Mouse (Mus musculus) MEL (cell line): ENCODE measurements around the gene Crim1. TPM values are rescaled to one million over a fixed set of nuclear protein-coding genes. Genes with fewer than 3 reads are reported as not detected.

Source experiments
- DNase-seq: peaks from one replicate; pipeline ENCODE4 v3.0.0; 2011; ENCODE audit warnings: low read depth, low spot score
- H3K27ac ChIP-seq: 2 replicates; pipeline ENCODE4 v1.5.1; 2012; ENCODE audit warnings: low read depth, mild to moderate bottlenecking, control low read depth, low read length, moderate library complexity; ENCODE audit not compliant: control insufficient read depth
- H3K27me3 ChIP-seq, 2 experiments: fragments of 150-350 bp in 1 of 2; sonication (generic) in 1 of 2; 2 replicates each; pipeline ENCODE4 v1.6.1; 2012; ENCODE audit warnings: low read length in 2 of 2, mild to moderate bottlenecking in 2 of 2, improper control_type of control experiment in 1 of 2, moderate library complexity in 1 of 2; ENCODE audit not compliant: insufficient read depth in 2 of 2, control insufficient read depth in 1 of 2
- H3K36me3 ChIP-seq, 2 experiments: 2 replicates each; pipeline ENCODE4 v1.6.1; 2012 to 2014; ENCODE audit warnings: low read length in 2 of 2, improper control_type of control experiment in 1 of 2, inconsistent platforms in 1 of 2, mild to moderate bottlenecking in 1 of 2; ENCODE audit not compliant: insufficient read depth in 2 of 2, control insufficient read depth in 1 of 2
- H3K4me1 ChIP-seq, 2 experiments: fragments of 150-350 bp in 1 of 2; sonication (generic) in 1 of 2; 2 replicates each; pipeline ENCODE4 v1.6.1; 2012; ENCODE audit warnings: low read length in 2 of 2, improper control_type of control experiment in 1 of 2, mild to moderate bottlenecking in 1 of 2; ENCODE audit not compliant: insufficient read depth in 2 of 2, control insufficient read depth in 1 of 2
- H3K4me3 ChIP-seq, 2 experiments: fragments of 150-350 bp in 1 of 2; sonication (generic) in 1 of 2; 2 replicates each; pipeline ENCODE4 v1.5.1; 2012; ENCODE audit warnings: low read depth in 2 of 2, low read length in 2 of 2, mild to moderate bottlenecking in 2 of 2, moderate library complexity in 2 of 2, control low read depth in 1 of 2, improper control_type of control experiment in 1 of 2; ENCODE audit not compliant: control insufficient read depth in 1 of 2, insufficient read depth in 1 of 2
- H3K79me2 ChIP-seq: 2 replicates; pipeline ENCODE4 v1.6.1; 2012; ENCODE audit warnings: mild to moderate bottlenecking, low read length, moderate library complexity; ENCODE audit not compliant: control insufficient read depth, poor library complexity, insufficient read depth
- H3K9ac ChIP-seq: 2 replicates; pipeline ENCODE4 v1.6.1; 2012; ENCODE audit warnings: low read depth, mild to moderate bottlenecking, control low read depth, low read length, moderate library complexity; ENCODE audit not compliant: control insufficient read depth, poor library complexity, severe bottlenecking
- H3K9me3 ChIP-seq: fragments of 150-350 bp; sonication (generic); replicated peaks from 2 replicates; pipeline ENCODE4 v1.6.1; 2012; ENCODE audit warnings: mild to moderate bottlenecking, low read length, improper control_type of control experiment, moderate library complexity; ENCODE audit not compliant: insufficient read depth
- CHD2 ChIP-seq: IDR thresholded peaks from 2 replicates; pipeline ENCODE4 v1.6.1; 2011; ENCODE audit warnings: low read length, improper control_type of control experiment
- CTCF ChIP-seq, 3 experiments: IDR thresholded peaks in 2 of 3; conservative IDR thresholded peaks in 1 of 3; 2 replicates each; pipeline ENCODE4 v1.5.1; 2011 to 2012; ENCODE audit warnings: low read length in 3 of 3, low read depth in 2 of 3, mild to moderate bottlenecking in 2 of 3, improper control_type of control experiment in 1 of 3, inconsistent platforms in 1 of 3, mixed read lengths in 1 of 3, moderate library complexity in 1 of 3; ENCODE audit not compliant: control insufficient read depth in 1 of 3, insufficient read depth in 1 of 3, poor library complexity in 1 of 3, severe bottlenecking in 1 of 3
- ELF1 ChIP-seq: IDR thresholded peaks from 2 replicates; pipeline ENCODE4 v1.6.1; 2014; ENCODE audit warnings: low read depth, mild to moderate bottlenecking, inconsistent platforms, low read length, improper control_type of control experiment, moderate library complexity
- EP300 ChIP-seq, 2 experiments: IDR thresholded peaks; 2 replicates each; pipeline ENCODE4 v1.6.1; 2011; ENCODE audit warnings: improper control_type of control experiment in 2 of 2, low read length in 2 of 2, low read depth in 1 of 2, mild to moderate bottlenecking in 1 of 2
- GABPA ChIP-seq: IDR thresholded peaks from 2 replicates; pipeline ENCODE4 v1.6.1; 2012; ENCODE audit warnings: low read depth, mild to moderate bottlenecking, inconsistent platforms, low read length, improper control_type of control experiment, moderate library complexity
- GATA1 ChIP-seq: IDR thresholded peaks from 2 replicates; pipeline ENCODE4 v1.6.1; 2011; ENCODE audit warnings: low read depth, low read length, improper control_type of control experiment
- HCFC1 ChIP-seq: IDR thresholded peaks from 2 replicates; pipeline ENCODE4 v1.6.1; 2012; ENCODE audit warnings: low read depth, mild to moderate bottlenecking, inconsistent platforms, low read length, improper control_type of control experiment, moderate library complexity
- KAT2A ChIP-seq: conservative IDR thresholded peaks from 2 replicates; pipeline ENCODE4 v1.6.1; 2012; ENCODE audit warnings: low read depth, low read length, improper control_type of control experiment, inconsistent platforms
- MAX ChIP-seq: IDR thresholded peaks from 2 replicates; pipeline ENCODE4 v1.6.1; 2011; ENCODE audit warnings: low read length, improper control_type of control experiment
- MAZ ChIP-seq: IDR thresholded peaks from 2 replicates; pipeline ENCODE4 v1.6.1; 2012; ENCODE audit warnings: low read depth, mild to moderate bottlenecking, inconsistent platforms, low read length, improper control_type of control experiment
- NRF1 ChIP-seq: IDR thresholded peaks from 2 replicates; pipeline ENCODE4 v1.6.1; 2014; ENCODE audit warnings: low read depth, mild to moderate bottlenecking, inconsistent platforms, low read length, improper control_type of control experiment, moderate library complexity; ENCODE audit not compliant: poor library complexity, insufficient read depth, severe bottlenecking
- POLR2AphosphoS2 ChIP-seq: IDR thresholded peaks from 2 replicates; pipeline ENCODE4 v1.6.1; 2011; ENCODE audit warnings: low read length, improper control_type of control experiment
- POLR2AphosphoS5 ChIP-seq: IDR thresholded peaks from 2 replicates; pipeline ENCODE4 v1.6.1; 2012; ENCODE audit warnings: low read depth, borderline replicate concordance, mild to moderate bottlenecking, inconsistent platforms, low read length, moderate library complexity, mixed read lengths
- RAD21 ChIP-seq: IDR thresholded peaks from 2 replicates; pipeline ENCODE4 v1.6.1; 2011; ENCODE audit warnings: mild to moderate bottlenecking, low read depth, low read length, improper control_type of control experiment
- TBP ChIP-seq: IDR thresholded peaks from 2 replicates; pipeline ENCODE4 v1.8.0; 2011; ENCODE audit warnings: low read depth, low read length, improper control_type of control experiment
- TCF12 ChIP-seq: IDR thresholded peaks from 2 replicates; pipeline ENCODE4 v1.6.1; 2014; ENCODE audit warnings: low read depth, mild to moderate bottlenecking, inconsistent platforms, low read length, improper control_type of control experiment, moderate library complexity
- UBTF ChIP-seq: IDR thresholded peaks from 2 replicates; pipeline ENCODE4 v1.6.1; 2012; ENCODE audit warnings: low read depth, mild to moderate bottlenecking, inconsistent platforms, low read length, improper control_type of control experiment, moderate library complexity, borderline replicate concordance; ENCODE audit not compliant: insufficient read depth
- ZMIZ1 ChIP-seq: IDR thresholded peaks from 2 replicates; pipeline ENCODE4 v1.6.1; 2012; ENCODE audit warnings: low read depth, mild to moderate bottlenecking, inconsistent platforms, low read length, improper control_type of control experiment, moderate library complexity
- ZNF384 ChIP-seq: IDR thresholded peaks from 2 replicates; pipeline ENCODE4 v1.6.1; 2012; ENCODE audit warnings: low read depth, mild to moderate bottlenecking, inconsistent platforms, low read length, improper control_type of control experiment
- polyA plus RNA-seq, 2 experiments: library from polyadenylated mRNA; stranded (reverse) in 1 of 2; unstranded in 1 of 2; fragments of >175 nt in 1 of 2; fragments of >200 nt in 1 of 2; gene quantifications; 2 replicates each; pipeline versions ENCODE4 v1.2.1 to v1.2.4; 2012; ENCODE audit warnings: low replicate concordance in 2 of 2, low read depth in 1 of 2; ENCODE audit not compliant: insufficient read length in 2 of 2, insufficient read depth in 1 of 2, missing spikeins in 1 of 2
- total RNA-seq: library from RNA; depleted of rRNA; stranded (reverse); fragments of 300-350 nt; gene quantifications from 2 replicates; pipeline ENCODE4 v1.2.3, GENCODE M21; 2012

Crim1 gene
- total and polyA plus RNA-seq, 3 experiments = not detected

GRCm38 (mm10) chr17:78292827-78293488 is 92.9 kb downstream of the Crim1 start:
- DNase-seq = no peak
- no peaks in the 10 kb centered on the region for H3K36me3 ChIP-seq
- no peaks in the 10 kb centered on the region for H3K27me3 ChIP-seq
- TF ChIP-seq MAZ (no peak), TCF12 (no peak), ZMIZ1 (no peak), KAT2A (no peak), TBP (no peak), NRF1 (no peak), UBTF (no peak)
- TF ChIP-seq, all 39 proteins: peak for 0
- no peaks in the 10 kb centered on the region for H3K4me1 ChIP-seq
- no peaks in the 10 kb centered on the region for H3K79me2 ChIP-seq
- H3K4me3 ChIP-seq = no peak overlapping the region
- no peaks in the 10 kb centered on the region for H3K9me3 ChIP-seq
- H3K27ac ChIP-seq = no peak overlapping the region
- no peak overlapping the region for H3K9ac ChIP-seq

- Histone ChIP-seq H3K4me3 (no peak overlapping the region), H3K27me3 (no peaks in the 10 kb centered on the region), H3K9me3 (no peaks in the 10 kb centered on the region), H3K79me2 (no peaks in the 10 kb centered on the region), H3K36me3 (peaks cover 0 to 2% of the 10 kb centered on the region in 2 experiments; a peak in 2 of 4 replicates), H3K4me1 (peaks cover 0 to 11% of the 10 kb centered on the region in 2 experiments; a peak in 3 of 4 replicates)
- no peak for TF ChIP-seq POLR2AphosphoS2
- no peak for TF ChIP-seq ZNF384
- TF ChIP-seq RAD21 = no peak
- no peak for TF ChIP-seq MAZ
- TF ChIP-seq ZMIZ1 = no peak
- no peak for TF ChIP-seq CHD2
- no peak for TF ChIP-seq TBP
- TF ChIP-seq CTCF (IDR thresholded peaks at IDR 0.05 in 2 of 3, conservative IDR thresholded peaks at IDR 0.05 in 1 of 3; ENCODE audit: control insufficient read depth in 1 of 3, insufficient read depth in 1 of 3, low read depth in 2 of 3, low read length in 3 of 3, poor library complexity in 1 of 3, severe bottlenecking in 1 of 3) = no peak
- TF ChIP-seq GABPA = no peak
- TF ChIP-seq HCFC1 = no peak
- TF ChIP-seq ELF1 = no peak
- TF ChIP-seq TCF12 = no peak
- no peak for TF ChIP-seq MAX
- no peak for TF ChIP-seq GATA1
- TF ChIP-seq POLR2AphosphoS5 = no peak
- no peak for TF ChIP-seq EP300 (IDR thresholded peaks at IDR 0.05; ENCODE audit: low read depth in 1 of 2, low read length in 2 of 2)
- TF ChIP-seq, all 39 proteins: peak for 0
- Histone ChIP-seq H3K27ac (no peak overlapping the region), H3K9ac (no peak overlapping the region)
- no peak for DNase-seq
These were observed 95.9 kb downstream of the Crim1 start for GRCm38 (mm10) chr17:78295979-78296378.
